Mouse (Mus musculus): ENCODE measurements at regions not wholly inside any gene's neighbourhood (a gene's known extent, or its start where the extent isn't known, plus 50 kb on each side); places are given as distances from the start of the nearest gene placed in this dataset.

- no peak overlapping the region for H3K4me3 ChIP-seq
- no peaks in the 10 kb centered on the region for H3K36me3 ChIP-seq (ENCODE audit: control insufficient read depth, insufficient read depth)
- H3K4me2 ChIP-seq (ENCODE audit: low read depth) = no peak overlapping the region
- H3K27me3 ChIP-seq (ENCODE audit: control insufficient read depth, insufficient read depth, insufficient read length) = no peaks in the 10 kb centered on the region
- H3K79me2 ChIP-seq (ENCODE audit: control insufficient read depth, insufficient read depth) = no peaks in the 10 kb centered on the region
- H3ac ChIP-seq (ENCODE audit: control insufficient read depth, insufficient read length) = no peak overlapping the region
- TF ChIP-seq MAX (IDR thresholded peaks at IDR 0.05; ENCODE audit: low read depth) (no peak), SRF (IDR thresholded peaks at IDR 0.05; ENCODE audit: control insufficient read depth, insufficient read length, low read depth) (no peak), MYOG (IDR thresholded peaks at IDR 0.05; ENCODE audit: control insufficient read depth in 1 of 3, insufficient read depth in 1 of 3, insufficient read length in 2 of 3, low read depth in 2 of 3) (no peak), MYOD1 (IDR thresholded peaks at IDR 0.05; ENCODE audit: control insufficient read depth in 1 of 3, insufficient read length in 2 of 3, low read depth in 2 of 3) (no peak), TCF3 (IDR thresholded peaks at IDR 0.05; ENCODE audit: insufficient read length, low read depth) (no peak), USF1 (IDR thresholded peaks at IDR 0.05; ENCODE audit: low read depth) (no peak)
These were observed 158.4 kb upstream of the Ap5m1 start for GRCm38 (mm10) chr14:48907403-48907973.

GRCm38 (mm10) chr14:48906956-48907355 lies 158.9 kb upstream of the Ap5m1 start:
- no peaks in the 10 kb centered on the region for H3K79me2 ChIP-seq (ENCODE audit: control insufficient read depth, insufficient read depth)
- no peak overlapping the region for H3K4me3 ChIP-seq
- no peak overlapping the region for H3K4me2 ChIP-seq (ENCODE audit: low read depth)
- no peak overlapping the region for H3ac ChIP-seq (ENCODE audit: control insufficient read depth, insufficient read length)
- H3K27me3 ChIP-seq (ENCODE audit: control insufficient read depth, insufficient read depth, insufficient read length) = no peaks in the 10 kb centered on the region
- TF ChIP-seq MAX (IDR thresholded peaks at IDR 0.05; ENCODE audit: low read depth) (no peak), REST (IDR thresholded peaks at IDR 0.05; ENCODE audit: insufficient read depth, insufficient read length) (no peak), TCF12 (IDR thresholded peaks at IDR 0.05; ENCODE audit: insufficient read depth, poor library complexity, severe bottlenecking) (no peak), E2F4 (IDR thresholded peaks at IDR 0.05; ENCODE audit: insufficient read depth) (no peak), MYOD1 (IDR thresholded peaks at IDR 0.05; ENCODE audit: control insufficient read depth in 1 of 3, insufficient read length in 2 of 3, low read depth in 2 of 3) (no peak), POLR2AphosphoS2 (IDR thresholded peaks at IDR 0.05; ENCODE audit: insufficient read length, low read depth) (no peak), CEBPB (IDR thresholded peaks at IDR 0.05; ENCODE audit: insufficient read depth, poor library complexity, severe bottlenecking) (no peak), SRF (IDR thresholded peaks at IDR 0.05; ENCODE audit: control insufficient read depth, insufficient read length, low read depth) (no peak), USF1 (IDR thresholded peaks at IDR 0.05; ENCODE audit: low read depth) (no peak), TCF3 (IDR thresholded peaks at IDR 0.05; ENCODE audit: insufficient read length, low read depth) (no peak), POLR2A (IDR thresholded peaks at IDR 0.05; ENCODE audit: insufficient read length, low read depth) (no peak), MYOG (IDR thresholded peaks at IDR 0.05; ENCODE audit: control insufficient read depth in 1 of 3, insufficient read depth in 1 of 3, insufficient read length in 2 of 3, low read depth in 2 of 3) (no peak)
- H3K36me3 ChIP-seq (ENCODE audit: control insufficient read depth, insufficient read depth) = no peaks in the 10 kb centered on the region

GRCm38 (mm10) chr14:48904576-48904975 lies 161.3 kb upstream of the Ap5m1 start:
- Histone ChIP-seq H3K79me2 (ENCODE audit: control insufficient read depth, insufficient read depth) (no peaks in the 10 kb centered on the region), H3K27me3 (ENCODE audit: control insufficient read depth, insufficient read depth, insufficient read length) (no peaks in the 10 kb centered on the region), H3ac (ENCODE audit: control insufficient read depth, insufficient read length) (no peak overlapping the region), H3K4me2 (ENCODE audit: low read depth) (no peak overlapping the region), H3K4me3 (no peak overlapping the region), H3K36me3 (ENCODE audit: control insufficient read depth, insufficient read depth) (no peaks in the 10 kb centered on the region)
- no peak for TF ChIP-seq E2F4 (IDR thresholded peaks at IDR 0.05; ENCODE audit: insufficient read depth)
- no peak for TF ChIP-seq SRF (IDR thresholded peaks at IDR 0.05; ENCODE audit: control insufficient read depth, insufficient read length, low read depth)
- TF ChIP-seq MAX (IDR thresholded peaks at IDR 0.05; ENCODE audit: low read depth) = no peak
- no peak for TF ChIP-seq MYOD1 (IDR thresholded peaks at IDR 0.05; ENCODE audit: control insufficient read depth in 1 of 3, insufficient read length in 2 of 3, low read depth in 2 of 3)

DNA sequence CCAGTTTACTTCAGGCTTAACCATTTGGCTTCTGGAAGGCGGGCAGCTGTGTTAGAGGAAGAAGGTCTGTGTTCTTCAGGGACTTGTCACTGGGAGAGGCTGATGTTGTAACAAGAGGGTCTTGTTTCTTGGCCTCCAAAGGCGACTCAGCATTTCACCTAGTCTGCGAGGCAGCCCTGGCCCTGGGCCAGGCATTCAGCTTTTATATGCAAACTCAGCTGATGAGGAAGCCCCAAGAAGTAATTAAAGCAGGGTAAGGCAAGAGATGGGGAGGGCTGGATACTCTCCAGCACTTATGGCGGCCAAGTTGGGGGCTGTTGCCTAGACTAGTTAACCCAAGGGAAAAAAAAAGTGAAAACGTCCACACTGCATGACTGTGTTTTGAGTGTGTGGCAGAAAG lies 162.4 kb upstream of the Ap5m1 start:
- no peaks in the 10 kb centered on the region for H3K36me3 ChIP-seq (ENCODE audit: control insufficient read depth, insufficient read depth)
- no peak overlapping the region for H3ac ChIP-seq (ENCODE audit: control insufficient read depth, insufficient read length)
- H3K27me3 ChIP-seq (ENCODE audit: control insufficient read depth, insufficient read depth, insufficient read length) = no peaks in the 10 kb centered on the region
- no peaks in the 10 kb centered on the region for H3K79me2 ChIP-seq (ENCODE audit: control insufficient read depth, insufficient read depth)
- H3K4me3 ChIP-seq = no peak overlapping the region
- TF ChIP-seq POLR2AphosphoS2 (IDR thresholded peaks at IDR 0.05; ENCODE audit: insufficient read length, low read depth) = no peak
- no peak for TF ChIP-seq REST (IDR thresholded peaks at IDR 0.05; ENCODE audit: insufficient read depth, insufficient read length)
- no peak for TF ChIP-seq MYOD1 (IDR thresholded peaks at IDR 0.05; ENCODE audit: control insufficient read depth in 1 of 3, insufficient read length in 2 of 3, low read depth in 2 of 3)
- TF ChIP-seq TCF3 (IDR thresholded peaks at IDR 0.05; ENCODE audit: insufficient read length, low read depth) = no peak
- TF ChIP-seq MAX (IDR thresholded peaks at IDR 0.05; ENCODE audit: low read depth) = no peak
- no peak for TF ChIP-seq USF1 (IDR thresholded peaks at IDR 0.05; ENCODE audit: low read depth)
- TF ChIP-seq TCF12 (IDR thresholded peaks at IDR 0.05; ENCODE audit: insufficient read depth, poor library complexity, severe bottlenecking) = no peak
- no peak for TF ChIP-seq CEBPB (IDR thresholded peaks at IDR 0.05; ENCODE audit: insufficient read depth, poor library complexity, severe bottlenecking)
- no peak for TF ChIP-seq POLR2A (IDR thresholded peaks at IDR 0.05; ENCODE audit: insufficient read length, low read depth)
- no peak for TF ChIP-seq MYOG (IDR thresholded peaks at IDR 0.05; ENCODE audit: control insufficient read depth in 1 of 3, insufficient read depth in 1 of 3, insufficient read length in 2 of 3, low read depth in 2 of 3)
- no peak for TF ChIP-seq SRF (IDR thresholded peaks at IDR 0.05; ENCODE audit: control insufficient read depth, insufficient read length, low read depth)
- no peak for TF ChIP-seq E2F4 (IDR thresholded peaks at IDR 0.05; ENCODE audit: insufficient read depth)
- no peak overlapping the region for H3K4me2 ChIP-seq (ENCODE audit: low read depth)

DNA sequence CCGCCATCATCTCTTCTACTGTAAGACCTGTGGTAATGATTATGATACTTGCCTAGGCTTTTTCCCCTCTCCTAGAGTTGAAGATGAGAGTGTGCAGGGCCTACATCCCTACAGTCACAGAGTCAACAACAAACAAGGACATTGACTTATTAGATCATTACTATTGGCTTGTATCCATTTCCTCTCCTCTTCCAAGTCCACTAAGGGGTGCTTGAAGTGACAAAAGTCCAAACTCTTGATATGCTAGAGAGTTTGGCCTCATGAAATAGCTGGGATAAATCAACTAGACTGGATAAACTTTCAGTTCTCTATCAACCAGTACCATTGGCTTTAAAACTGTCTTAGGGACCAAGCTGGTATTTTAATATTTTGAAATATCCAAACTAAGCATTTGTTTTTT lies 165.7 kb upstream of the Ap5m1 start:
- Histone ChIP-seq H3ac (ENCODE audit: control insufficient read depth, insufficient read length) (no peak overlapping the region), H3K4me2 (ENCODE audit: low read depth) (no peak overlapping the region), H3K79me2 (ENCODE audit: control insufficient read depth, insufficient read depth) (no peaks in the 10 kb centered on the region), H3K27me3 (ENCODE audit: control insufficient read depth, insufficient read depth, insufficient read length) (no peaks in the 10 kb centered on the region), H3K4me3 (no peak overlapping the region), H3K36me3 (ENCODE audit: control insufficient read depth, insufficient read depth) (no peaks in the 10 kb centered on the region)
- no peak for TF ChIP-seq POLR2AphosphoS2 (IDR thresholded peaks at IDR 0.05; ENCODE audit: insufficient read length, low read depth)
- TF ChIP-seq E2F4 (IDR thresholded peaks at IDR 0.05; ENCODE audit: insufficient read depth) = no peak
- TF ChIP-seq POLR2A (IDR thresholded peaks at IDR 0.05; ENCODE audit: insufficient read length, low read depth) = no peak
- TF ChIP-seq MAX (IDR thresholded peaks at IDR 0.05; ENCODE audit: low read depth) = no peak
- TF ChIP-seq REST (IDR thresholded peaks at IDR 0.05; ENCODE audit: insufficient read depth, insufficient read length) = no peak
- TF ChIP-seq TCF12 (IDR thresholded peaks at IDR 0.05; ENCODE audit: insufficient read depth, poor library complexity, severe bottlenecking) = no peak
- TF ChIP-seq USF1 (IDR thresholded peaks at IDR 0.05; ENCODE audit: low read depth) = no peak
- no peak for TF ChIP-seq CEBPB (IDR thresholded peaks at IDR 0.05; ENCODE audit: insufficient read depth, poor library complexity, severe bottlenecking)
- no peak for TF ChIP-seq SRF (IDR thresholded peaks at IDR 0.05; ENCODE audit: control insufficient read depth, insufficient read length, low read depth)
- TF ChIP-seq TCF3 (IDR thresholded peaks at IDR 0.05; ENCODE audit: insufficient read length, low read depth) = no peak
- TF ChIP-seq MYOD1 (IDR thresholded peaks at IDR 0.05; ENCODE audit: control insufficient read depth in 1 of 3, insufficient read length in 2 of 3, low read depth in 2 of 3) = no peak
- TF ChIP-seq MYOG (IDR thresholded peaks at IDR 0.05; ENCODE audit: control insufficient read depth in 1 of 3, insufficient read depth in 1 of 3, insufficient read length in 2 of 3, low read depth in 2 of 3) = no peak
